Mouse (Mus musculus) liver, adult (tissue): ENCODE results near the gene Sept8.

Source experiments
- GATA4 ChIP-seq: IDR thresholded peaks from 2 replicates; pipeline ENCODE4 v1.6.1; 2014; ENCODE audit warnings: mild to moderate bottlenecking, low read length; ENCODE audit not compliant: insufficient replicate concordance

Sept8 gene

DNA sequence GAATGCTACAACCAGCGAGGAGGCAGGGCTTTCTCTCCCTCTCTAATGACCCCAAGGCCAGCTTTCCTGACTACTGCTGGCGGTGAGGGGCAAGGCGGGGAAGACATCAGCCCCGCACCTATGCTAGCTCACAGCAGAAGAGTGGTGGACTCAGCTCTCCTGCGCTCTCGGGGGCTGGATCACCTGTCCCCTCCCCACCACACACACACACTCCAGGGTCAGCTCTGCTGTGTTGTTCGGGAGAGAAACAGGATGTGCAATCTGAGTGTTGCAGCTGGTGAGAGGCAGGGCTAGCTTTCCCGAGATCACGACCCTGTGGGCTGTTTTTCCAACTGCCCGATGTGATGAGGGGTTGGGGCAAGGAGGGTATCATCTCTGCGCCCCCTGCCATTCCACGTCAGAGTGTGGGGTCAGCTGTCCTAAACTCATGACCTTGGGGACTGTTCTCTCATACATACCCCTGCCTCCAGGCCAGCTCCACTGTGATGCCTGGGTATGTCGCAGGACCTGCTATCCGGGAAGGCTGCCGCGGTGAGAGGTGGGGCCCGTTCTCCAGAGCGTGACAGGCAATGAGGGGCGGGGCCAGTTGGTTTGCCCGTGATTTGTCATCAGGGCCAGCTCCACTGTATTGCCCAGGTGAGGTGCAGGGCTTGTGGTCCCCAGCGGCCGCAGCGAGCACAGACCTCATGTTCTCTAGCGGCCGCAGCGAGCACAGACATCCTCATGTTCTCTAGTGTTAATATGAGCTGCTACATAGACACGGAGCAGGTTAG is 32.0 kb upstream of the Sept8 start:
- no peak for TF ChIP-seq GATA4

DNA sequence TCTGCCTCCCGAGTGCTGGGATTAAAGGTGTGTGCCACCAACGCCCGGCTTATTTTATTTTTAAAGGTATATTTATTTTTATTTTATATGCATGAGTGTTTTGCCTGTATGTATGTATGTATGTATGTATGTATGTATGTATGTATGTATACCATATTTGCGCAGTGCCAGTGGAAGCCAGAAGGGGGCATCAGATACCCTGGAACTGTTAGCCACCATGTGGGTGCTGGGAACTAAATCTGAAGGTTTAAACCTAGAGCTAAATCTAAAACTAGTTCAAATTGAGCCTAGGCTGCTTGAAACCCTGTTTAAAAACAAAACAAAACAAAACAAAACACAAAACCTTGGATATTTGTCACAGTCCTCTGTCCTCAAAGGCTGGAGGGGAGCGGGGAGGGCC is 30.1 kb upstream of the Sept8 start:
- no peak for TF ChIP-seq GATA4

DNA sequence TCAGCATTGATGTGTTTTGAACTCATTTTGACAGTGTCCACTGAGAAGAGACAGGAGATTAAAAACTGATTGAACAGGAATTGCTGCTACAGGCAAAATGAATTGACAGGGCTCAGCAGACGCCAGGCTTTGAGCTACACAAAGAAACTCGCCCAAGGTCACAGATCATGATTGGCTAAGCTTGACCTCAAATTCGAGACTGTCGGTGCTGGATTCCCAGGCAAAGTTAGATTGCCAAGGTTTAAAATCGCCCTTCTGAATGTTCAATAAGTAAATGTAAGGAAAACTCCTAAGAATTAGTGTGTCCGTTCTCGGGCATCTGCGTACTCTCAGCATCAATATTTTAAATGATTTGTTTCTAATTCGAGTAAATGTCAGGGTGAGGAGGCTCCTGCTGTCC is 29.6 kb upstream of the Sept8 start:
- TF ChIP-seq GATA4, result no peak

DNA sequence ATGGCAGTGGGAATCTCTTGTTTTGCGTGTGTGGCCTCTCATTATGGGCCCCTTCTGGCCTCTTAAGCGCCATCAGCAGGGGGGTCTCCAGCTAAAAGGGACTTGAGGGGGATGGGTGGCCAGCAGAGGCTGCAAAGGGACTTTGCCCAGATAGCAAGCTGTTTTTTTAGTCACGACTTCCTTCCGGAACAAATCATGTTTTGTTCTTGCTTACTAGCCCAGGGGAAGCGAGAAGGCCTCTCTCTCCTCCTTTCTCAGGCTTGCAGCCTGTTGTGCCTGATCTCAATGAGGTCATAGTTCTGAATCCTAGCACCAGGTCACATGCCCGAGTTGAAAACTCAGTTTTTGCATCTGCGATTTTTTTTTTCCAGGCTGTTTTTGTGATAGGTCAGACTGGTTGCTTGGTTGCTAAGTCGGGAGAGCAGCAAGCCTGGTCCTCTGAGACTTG is 27.1 kb upstream of the Sept8 start:
- TF ChIP-seq GATA4, result peak; percentile 22; the same call in 1 of the 2 replicates

DNA sequence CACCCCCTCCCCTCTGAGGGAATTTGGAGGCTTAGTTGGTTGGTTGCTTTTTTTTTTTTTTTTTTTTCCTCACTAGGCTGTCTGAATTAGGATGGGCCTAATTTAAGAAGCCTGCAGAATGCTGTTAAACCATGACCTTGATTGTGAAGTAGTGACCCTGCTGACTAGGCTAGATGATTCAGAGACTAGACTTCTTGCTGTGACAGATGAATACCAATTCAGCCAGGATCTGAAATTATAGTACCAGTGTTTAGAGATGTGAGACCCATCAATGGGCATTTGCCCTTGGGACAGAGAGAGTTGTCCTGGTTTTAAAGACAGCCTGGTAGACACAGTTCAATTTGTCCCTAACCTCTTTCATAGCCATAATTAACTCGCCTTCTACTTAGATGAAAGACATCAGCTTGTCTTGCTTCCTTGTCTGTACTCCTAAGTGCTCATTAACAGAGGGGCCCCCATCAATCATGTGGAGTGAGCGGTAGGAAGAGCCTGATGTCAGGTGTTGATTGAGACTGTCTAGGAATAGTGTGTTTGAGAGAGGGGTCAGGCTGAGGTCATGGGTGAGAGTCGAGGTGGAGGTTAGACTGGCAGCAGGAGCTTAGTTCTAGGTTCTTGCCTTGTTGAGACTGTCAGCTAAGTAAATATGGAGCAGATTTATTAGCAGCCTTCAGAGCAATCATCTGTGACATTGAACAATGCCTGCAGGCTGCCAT is 25.7 kb upstream of the Sept8 start:
- no peak for TF ChIP-seq GATA4

DNA sequence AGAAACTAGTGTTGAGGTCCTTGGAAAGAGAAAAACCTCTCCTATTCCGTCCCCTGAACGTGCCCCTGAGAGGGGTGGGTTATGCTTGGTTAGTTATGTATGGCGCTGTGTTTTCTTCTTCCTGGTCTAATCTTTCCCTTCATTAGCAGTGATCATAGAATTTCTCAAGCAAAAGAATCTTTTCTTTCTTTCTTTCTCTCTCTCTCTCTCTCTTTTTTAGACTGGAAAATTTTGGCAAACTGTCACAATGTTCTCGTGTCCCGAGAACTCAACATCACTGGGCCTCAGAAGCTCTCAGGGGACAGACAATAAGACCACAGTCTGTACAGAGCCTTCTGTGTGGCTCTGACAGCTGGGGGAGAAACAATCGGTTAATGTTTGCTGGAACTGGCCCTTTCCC is 23.6 kb upstream of the Sept8 start:
- no peak for TF ChIP-seq GATA4

DNA sequence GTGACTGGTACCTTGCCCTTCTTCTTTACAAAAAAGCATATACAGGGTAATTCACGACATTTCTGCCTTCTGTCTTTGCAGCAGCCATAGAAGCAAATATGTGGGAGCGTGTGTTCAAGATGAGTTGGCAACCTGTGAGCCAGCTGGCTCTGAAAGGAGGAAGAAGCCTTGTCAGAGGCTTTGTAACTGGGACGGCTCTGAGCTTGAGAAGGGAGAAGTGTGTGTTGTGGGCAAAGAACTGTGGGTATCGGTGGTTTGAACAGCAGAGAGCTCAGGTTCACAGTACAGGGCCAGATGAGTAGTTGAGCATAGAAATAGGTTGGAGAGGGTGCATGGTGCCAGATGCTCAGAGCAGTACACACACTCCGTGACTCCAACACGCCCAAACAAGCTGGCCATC is 22.1 kb upstream of the Sept8 start:
- no peak for TF ChIP-seq GATA4

DNA sequence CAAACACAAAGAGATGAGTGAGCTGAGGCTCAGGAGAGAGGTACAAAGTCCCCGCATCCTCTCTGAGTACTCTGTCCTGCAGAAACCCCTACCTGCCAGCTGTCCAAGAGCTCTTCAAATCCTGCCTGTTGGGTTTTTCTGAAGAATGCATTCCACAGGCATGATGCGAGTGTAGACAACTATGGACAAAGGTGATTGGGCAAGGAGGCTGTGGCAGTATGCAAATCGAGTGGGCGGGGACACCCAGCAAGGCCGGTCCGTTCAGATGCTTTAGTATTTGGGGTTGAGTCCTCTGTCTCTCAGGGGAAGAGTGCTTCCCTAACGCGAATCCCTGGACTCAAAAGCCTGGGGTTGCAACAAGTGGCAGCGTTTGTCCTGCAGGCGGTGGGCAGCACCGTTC is 18.5 kb upstream of the Sept8 start:
- no peak for TF ChIP-seq GATA4

DNA sequence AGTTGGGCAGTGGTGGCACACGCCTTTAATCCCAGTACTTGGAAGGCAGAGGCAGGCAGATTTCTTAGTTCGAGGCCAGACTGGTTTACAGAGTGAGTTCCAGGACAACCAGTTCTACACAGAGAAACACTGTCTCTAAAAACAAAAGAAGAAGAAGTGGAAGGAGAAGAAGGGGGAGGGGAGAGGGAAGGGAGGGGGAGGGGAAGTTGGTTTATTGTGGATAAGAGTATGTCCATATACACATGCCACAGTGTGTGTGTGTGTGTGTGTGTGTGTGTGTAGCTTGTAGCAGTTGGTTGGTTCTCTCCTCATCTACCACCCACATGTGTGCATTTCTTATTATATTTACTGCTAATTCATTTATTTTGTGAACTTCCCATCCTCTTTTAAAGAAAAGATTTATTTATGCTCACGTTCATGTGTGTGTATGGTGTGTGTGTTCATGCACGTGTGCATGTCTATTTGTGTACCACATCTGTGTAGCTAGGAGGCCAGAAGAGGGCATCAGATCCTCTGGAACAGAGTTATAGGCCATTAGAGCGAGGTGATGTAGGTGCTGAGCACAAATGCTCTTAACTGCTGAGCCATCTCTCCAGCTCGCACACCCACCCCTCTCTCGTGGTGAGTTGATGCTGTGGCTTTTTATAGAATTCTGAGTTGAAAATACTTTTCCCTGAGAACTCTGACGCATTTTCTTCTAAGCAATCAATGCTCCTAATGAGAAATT is 16.9 kb upstream of the Sept8 start:
- TF ChIP-seq GATA4, result no peak

DNA sequence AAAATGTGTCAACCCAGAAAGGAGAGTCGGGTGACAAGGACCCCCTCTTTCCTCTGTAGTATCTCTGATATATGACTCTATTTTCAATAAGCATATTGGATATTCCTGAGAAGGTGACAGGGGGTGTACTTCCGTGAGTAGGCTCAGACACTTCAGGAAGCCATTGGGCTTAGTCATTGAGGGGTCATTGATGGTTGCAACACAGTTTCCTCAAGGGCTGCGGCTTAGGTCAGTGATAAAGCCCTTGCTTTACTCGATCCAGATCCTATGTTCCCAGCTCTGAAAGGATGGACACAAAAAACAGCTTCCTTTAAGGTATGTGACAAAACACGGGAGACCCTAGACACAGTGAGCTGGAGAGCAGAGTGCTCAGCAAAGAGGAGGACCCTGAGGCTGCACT is 15.3 kb upstream of the Sept8 start:
- TF ChIP-seq GATA4, result no peak

DNA sequence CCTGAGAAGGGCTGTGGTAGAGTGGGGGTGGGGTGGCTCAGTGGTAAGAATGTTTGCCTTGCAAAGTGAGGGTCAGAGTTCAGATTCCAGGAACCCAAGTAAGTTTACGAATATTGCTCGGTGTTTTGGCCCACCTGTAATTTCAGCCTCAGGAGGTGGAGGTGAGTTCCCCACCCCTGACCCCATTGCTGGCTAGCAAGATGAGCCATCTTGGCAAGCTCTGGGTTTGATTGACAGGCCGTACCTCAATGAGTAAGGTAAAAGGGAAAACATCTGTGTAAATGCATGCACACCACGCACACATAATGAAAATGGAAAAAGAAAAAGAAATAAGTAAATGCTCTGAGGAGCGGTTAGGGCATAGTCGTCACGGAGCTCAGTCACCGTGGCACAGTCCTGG is 14.7 kb upstream of the Sept8 start:
- TF ChIP-seq GATA4, result no peak

DNA sequence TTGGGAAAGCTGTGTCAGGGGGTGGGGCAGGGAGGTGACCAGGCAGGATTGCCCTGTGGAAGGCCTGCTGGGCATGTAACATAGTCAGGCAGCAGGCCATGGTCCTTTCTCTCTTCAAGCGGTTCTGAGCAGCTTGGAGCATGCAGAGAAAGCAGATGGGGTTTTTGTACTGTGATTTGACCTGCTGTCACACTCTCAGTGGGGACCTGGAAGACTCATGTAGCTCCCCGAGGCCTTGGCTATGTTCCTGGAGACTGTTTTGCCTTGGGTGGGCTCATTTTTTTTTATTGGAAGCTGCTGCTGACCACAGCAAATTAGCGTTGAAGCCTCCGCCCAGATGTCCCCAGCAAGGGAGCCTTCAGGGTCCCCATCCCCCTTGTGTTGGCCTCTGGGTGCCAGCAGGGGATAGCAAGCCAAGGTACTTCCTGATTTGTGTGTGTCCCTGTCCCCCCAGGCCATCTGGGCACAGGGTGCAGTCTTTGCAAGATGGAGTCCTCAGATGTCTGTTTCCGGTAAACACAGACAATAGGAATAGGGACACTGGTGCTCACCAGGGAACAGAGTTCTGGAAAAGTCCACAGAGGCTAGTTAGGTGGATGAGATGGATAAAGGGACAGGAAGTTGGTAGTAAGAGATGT is 13.9 kb upstream of the Sept8 start:
- no peak for TF ChIP-seq GATA4

DNA sequence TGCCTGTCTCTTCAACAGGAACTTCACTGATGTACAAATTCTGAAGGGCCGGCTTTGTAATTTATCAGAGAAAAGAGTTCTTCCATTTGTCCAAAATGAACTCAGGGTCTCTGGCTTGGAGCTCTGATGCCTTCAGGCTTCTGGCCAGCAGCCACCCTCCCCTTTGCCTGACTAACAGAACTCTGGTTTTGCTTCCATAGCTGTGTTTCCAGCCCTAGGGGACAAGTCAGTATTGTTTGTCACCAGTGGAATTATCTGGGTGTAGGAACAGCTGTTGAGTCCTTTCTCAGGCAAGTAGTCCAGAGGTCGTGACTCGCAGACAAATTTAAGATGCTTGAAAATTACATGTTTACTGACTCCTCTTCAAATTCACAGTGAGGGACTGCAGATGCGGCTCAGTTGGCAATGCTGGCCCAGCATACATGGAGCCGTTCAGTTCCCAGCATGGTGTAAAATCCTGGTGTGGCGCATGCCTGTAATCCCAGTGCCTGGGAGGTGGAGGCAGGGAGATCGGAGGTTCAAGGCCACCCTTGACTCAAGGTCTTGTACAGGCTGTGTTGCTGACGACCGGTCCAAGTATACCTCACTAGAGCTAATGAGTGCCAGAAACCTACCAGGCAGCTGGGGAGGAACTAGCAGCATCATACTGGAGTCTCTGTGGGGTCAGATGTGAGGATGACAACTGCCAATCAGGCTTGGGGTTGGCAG is 11.8 kb upstream of the Sept8 start:
- no peak for TF ChIP-seq GATA4

DNA sequence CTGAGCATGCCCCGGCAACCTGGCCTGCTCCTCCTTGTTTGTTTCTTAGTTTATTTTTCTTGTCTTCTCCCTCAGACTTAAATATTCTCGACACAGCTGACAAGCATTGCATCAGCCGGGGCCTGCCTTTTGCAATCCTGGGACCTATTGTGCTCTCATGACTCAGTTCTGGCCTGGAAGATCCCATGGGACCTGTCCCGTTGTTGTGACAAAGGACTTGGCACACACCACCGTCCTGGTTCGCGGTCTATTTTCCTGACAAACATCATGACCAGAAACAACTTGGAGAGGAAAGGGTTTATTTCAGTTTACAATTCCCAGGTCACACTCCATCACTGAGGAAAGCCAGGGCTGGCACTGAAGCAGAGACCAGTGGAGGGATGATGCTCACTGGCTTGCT is 10.9 kb upstream of the Sept8 start:
- TF ChIP-seq GATA4, result no peak

DNA sequence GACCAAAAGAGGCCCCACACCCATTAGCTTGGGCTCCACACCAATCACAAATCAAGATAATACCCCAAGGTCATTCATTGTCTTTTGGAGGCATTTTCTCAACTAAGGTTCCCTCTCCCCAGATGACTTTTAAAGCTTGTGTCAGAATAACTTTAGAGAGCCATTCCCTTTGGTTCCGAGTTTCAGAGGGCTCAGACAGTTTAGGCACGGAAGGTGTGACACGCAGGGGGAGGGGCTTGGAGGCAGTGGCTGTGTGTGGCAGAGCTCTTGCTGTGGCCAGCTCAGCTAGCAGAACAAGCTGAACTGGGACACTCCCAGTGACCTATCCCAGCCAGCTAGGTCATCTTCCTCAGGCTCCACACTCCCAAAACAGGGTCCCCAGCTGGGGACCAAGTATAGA is 10.5 kb upstream of the Sept8 start:
- no peak for TF ChIP-seq GATA4
